Mouse (Mus musculus): ENCODE results near the gene Ddah1. TPM values are rescaled to one million over a fixed set of nuclear protein-coding genes. Genes with fewer than 3 reads are reported as not detected.
A peak's percentile ranks its signal among the peaks of the same experiment; 100 is the strongest.

Ddah1 gene
- total RNA-seq, 2 experiments from 2014 or later: 15.5 to 15.9 TPM

- DNase-seq: no peak
Measured at GRCm38 (mm10) chr3:145817276-145817675, 58.8 kb downstream of the Ddah1 start.

- DNase-seq: no peak
Measured at GRCm38 (mm10) chr3:145820439-145820838, 62.0 kb downstream of the Ddah1 start.

- DNase-seq: no peak
Measured at GRCm38 (mm10) chr3:145820938-145821337, 62.5 kb downstream of the Ddah1 start.

DNA sequence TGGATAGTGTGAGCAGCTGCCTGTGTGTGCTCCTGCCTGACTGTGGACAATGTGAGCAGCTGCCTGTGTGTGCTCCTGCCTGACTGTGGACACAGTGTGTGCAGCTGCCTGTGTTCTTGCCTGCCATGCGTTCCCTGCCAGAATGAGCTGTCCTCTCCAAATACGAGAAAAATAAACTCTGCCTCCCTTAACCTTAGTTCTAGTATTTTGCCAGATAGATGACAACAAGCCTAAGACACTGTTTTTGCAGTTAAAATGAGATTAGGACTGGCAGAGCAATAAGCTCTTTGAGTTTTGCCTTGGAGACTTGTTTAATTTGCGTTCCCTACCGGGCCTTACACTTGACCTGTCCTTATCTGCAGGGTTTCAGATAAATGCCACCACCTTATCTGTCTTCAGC lies 63.7 kb downstream of the Ddah1 start:
- no peak for DNase-seq

GRCm38 (mm10) chr3:145823661-145824060 lies 65.2 kb downstream of the Ddah1 start:
- DNase-seq: no peak

DNA sequence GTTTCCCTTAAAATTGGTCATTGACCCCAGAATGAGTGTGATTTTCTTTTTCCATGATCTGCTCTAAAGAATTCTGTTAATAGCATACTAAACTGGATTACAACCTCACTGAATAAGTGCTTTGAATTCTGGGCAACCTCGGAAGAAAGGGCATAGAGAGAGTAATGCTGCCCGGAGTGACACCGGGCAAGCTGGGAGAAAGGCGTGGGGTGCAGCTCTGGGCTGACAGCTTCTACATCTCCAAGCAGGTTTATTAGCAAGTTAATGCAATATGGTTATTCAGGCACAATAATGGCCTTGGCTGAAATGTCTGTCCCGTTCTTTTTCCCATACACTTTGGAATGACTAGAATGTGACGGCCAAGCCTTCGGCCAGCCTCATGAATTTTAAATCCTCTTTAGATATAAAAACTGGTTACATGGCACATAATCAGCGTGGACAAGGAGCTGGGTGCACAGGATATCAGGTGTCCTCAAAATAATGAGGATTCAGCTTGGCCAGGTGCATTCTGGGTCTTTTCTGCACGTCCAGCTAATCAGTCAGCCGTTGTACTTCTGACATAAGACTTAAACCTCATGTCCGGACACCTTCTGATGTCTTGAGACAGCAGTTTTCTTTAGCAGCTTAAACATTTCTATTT lies 67.1 kb downstream of the Ddah1 start:
- no peak for DNase-seq

- DNase-seq: peak; percentile 44
Measured at GRCm38 (mm10) chr3:145827191-145828045, 68.9 kb downstream of the Ddah1 start.

DNA sequence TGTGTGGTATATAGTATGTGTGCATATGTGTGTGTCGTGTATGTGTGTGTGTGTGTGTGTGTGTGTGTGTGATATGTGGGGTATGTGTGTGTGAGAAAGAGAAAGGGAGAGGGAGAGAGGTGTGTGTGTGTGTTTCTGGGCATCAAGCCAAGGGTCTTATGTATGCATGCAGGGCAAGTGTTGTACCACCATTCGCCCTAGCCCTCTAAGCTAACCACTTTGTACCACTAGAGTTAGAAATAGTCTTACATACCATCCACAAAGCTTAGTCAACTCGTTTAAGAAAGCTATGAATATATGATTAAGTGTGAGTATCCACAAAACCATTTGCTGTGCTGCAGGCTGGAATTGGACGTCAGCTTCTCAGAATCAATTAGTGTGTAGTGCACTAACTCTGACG lies 70.4 kb downstream of the Ddah1 start:
- no peak for DNase-seq

GRCm38 (mm10) chr3:145833948-145834538 lies 75.6 kb downstream of the Ddah1 start:
- peak; percentile 59 for DNase-seq

- no peak for DNase-seq
Measured at GRCm38 (mm10) chr3:145838281-145838680, 79.8 kb downstream of the Ddah1 start.

DNA sequence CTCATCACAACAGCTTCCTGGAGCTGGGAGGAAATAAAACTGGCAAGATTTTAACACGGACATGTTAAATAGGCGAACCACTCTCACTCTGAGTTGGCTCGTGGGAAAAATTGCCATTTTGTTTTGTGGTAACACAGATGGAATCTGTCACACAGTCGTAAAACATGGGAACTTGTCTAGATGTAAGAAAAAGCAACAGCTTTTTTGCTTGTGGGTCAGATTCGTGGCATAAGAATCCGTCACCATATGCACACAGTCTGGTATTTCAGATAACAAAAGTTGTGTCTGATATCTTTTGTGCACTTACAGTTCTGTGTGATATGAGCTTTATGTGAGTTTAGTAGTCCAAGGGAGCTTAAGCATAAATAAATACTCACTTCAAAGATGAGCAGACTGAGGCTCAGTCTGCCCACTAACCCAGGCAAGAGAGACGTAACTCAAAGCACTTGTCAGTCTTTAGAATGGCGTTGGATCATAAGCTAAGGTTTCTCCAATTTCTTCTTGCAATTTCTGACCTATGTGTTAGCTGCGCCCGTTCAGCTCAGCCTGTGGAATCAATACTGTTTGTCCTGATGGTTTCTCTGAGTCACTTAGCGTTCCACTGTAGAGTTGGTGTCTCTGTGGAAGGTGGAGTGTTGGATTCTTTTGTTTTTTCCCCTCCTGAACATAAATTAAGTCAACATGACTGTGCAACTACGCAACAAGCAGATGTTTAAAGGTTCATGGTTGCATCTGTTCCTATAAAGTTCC lies 83.7 kb downstream of the Ddah1 start:
- DNase-seq: no peak

DNA sequence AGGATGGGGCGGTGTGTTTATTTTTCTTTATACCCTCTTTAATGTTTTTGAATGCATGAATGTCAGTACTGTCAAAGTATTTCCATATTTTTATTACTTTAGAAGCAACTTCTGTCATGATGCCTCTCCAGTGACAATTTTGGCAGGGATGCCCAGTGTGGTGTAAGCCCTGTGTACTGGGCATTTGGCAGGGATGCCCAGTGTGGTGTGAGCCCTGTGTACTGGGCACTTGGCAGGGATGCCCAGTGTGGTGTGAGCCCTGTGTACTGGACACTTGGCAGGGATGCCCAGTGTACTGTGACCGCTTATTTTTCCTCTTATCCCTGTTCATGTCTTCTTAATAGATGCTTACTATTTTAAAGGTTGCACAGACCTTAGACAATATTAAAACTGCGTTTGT lies 85.4 kb downstream of the Ddah1 start:
- no peak for DNase-seq

DNA sequence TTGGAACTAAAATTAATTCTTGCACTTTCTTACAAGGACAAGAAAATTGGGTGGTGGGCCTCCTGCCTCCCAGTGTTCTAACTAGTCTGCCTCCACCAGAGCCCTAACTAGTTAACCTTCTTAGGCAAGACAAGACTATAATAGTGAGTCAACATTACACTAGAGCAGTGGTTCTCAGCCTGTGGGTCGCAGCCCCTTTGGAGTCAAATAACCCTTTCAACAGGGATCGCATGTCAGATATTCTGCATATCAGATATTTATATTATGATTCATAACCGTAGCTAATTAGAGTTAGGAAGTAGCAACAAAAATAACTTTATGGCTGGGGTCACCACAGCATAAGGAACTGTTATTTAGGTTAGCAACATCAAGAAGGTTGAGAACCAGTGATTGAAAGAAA lies 86.4 kb downstream of the Ddah1 start:
- no peak for DNase-seq

DNA sequence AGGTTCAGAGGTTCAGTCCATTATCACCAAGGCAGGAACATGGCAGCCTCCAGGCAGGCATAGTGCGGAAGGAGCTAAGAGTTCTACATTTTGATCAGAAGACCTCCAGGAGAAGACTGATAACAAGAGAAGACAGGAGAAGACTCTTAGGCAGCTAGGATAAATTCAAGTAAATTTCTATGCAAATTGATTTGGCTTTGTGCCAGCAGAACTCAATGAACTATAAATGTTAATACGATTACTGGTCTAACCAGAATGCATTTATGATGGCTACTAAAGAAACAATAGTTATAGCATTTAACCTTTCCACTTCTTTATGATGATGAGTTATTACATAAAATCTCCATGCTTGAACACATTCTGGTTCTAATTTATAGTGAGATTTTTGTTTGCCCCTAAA lies 87.8 kb downstream of the Ddah1 start:
- no peak for DNase-seq

DNA sequence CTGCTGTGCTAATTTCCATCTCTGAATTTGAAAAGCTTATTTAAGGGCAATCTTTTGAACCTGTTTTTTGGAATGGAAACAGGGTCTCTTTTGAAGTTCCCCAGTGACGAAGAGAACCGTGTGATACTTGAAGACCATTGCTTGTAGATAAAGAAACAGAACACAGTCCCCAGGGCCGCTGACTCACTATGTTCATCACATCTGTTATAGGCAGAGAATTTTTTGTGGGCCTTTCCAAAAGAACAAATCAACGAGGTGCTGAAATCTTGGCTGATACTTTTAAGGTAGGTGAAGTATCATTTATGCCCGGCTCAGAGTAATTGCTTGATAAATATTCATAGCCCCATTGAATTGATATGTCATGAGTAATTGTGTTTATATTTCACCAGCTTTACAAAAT lies 93.6 kb downstream of the Ddah1 start:
- DNase-seq: no peak

DNA sequence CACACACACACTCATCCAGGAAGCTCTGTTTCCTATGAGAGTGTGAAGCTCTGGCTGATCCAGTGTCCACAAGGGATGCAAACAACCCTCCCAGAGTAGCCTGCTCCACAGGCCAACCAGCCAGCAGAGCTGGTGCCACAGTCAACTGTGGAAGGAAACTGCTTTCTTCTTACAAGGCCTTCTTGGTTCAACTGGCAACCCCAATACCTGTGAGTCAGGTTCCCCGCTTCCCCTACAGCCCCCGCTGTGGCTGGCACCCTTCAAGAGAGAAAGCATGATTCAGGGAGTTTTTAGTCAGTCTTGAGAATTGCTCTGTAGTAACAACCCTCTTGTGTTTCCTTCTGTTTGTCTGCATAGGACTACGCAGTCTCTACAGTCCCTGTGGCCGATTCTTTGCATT lies 94.3 kb downstream of the Ddah1 start:
- DNase-seq: no peak

- no peak for DNase-seq
Measured at GRCm38 (mm10) chr3:145853713-145854112, 95.2 kb downstream of the Ddah1 start.

GRCm38 (mm10) chr3:145854427-145854826 lies 96.0 kb downstream of the Ddah1 start:
- no peak for DNase-seq

- no peak for DNase-seq
Measured at GRCm38 (mm10) chr3:145855299-145855698, 96.8 kb downstream of the Ddah1 start.

DNA sequence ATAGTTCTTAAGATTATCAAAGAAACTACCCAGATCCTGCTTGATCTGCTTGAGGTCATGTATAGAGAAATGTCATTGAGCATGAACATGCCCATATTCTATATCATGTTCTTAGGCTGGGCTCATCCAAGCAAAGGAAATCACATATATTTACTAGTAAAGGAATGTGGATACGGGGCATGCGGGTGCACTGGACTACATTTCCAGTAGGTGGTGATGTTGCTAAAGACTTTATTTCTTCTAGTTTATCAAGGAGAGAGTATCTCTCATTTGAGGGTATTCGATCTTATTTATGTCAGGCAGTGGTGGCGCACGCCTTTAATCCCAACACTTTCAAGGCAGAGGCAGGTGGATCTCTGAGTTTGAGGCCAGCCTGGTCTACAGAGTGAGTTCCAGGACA lies 99.9 kb downstream of the Ddah1 start:
- DNase-seq: no peak

- no peak for DNase-seq
Measured at GRCm38 (mm10) chr3:145862521-145862920, 104.0 kb downstream of the Ddah1 start.

- DNase-seq: no peak
Measured at GRCm38 (mm10) chr3:145864033-145864712, 105.7 kb downstream of the Ddah1 start.
